Mouse (Mus musculus) neural tube, embryonic 11.5 days (tissue): Measurements from ENCODE around the gene Adgrl2. TPM values are rescaled to one million over a fixed set of nuclear protein-coding genes. Genes with fewer than 3 reads are reported as not detected.

Source experiments
- ATAC-seq: fragments of 200-750 bp; cut with Nextera tagmentation; 2 replicates; pipeline ENCODE4 v1.8.0; 2017; ENCODE audit warnings: moderate number of reproducible peaks, mild to moderate bottlenecking, moderate TSS enrichment, moderate library complexity; ENCODE audit not compliant: insufficient read depth, low FRiP score, low TSS enrichment
- DNase-seq: peaks from one replicate; pipeline ENCODE4 v3.0.0-alpha.2; 2015; ENCODE audit warnings: low spot score
- H3K27ac ChIP-seq: fragments of 300-500 bp; sonication (generic); 2 replicates; pipeline ENCODE4 v1.5.1; 2014; ENCODE audit warnings: low read depth, mild to moderate bottlenecking, low read length
- H3K27me3 ChIP-seq: fragments of 300-500 bp; sonication (generic); 2 replicates; pipeline ENCODE4 v1.6.1; 2014; ENCODE audit warnings: mild to moderate bottlenecking, low read length, mixed read lengths; ENCODE audit not compliant: control insufficient read depth, insufficient read depth
- H3K36me3 ChIP-seq: fragments of 300-500 bp; sonication (generic); 2 replicates; pipeline ENCODE4 v1.6.1; 2014; ENCODE audit warnings: mild to moderate bottlenecking, low read length, moderate library complexity, mixed read lengths; ENCODE audit not compliant: control insufficient read depth, insufficient read depth
- H3K4me1 ChIP-seq: fragments of 300-500 bp; sonication (generic); 2 replicates; pipeline ENCODE4 v1.6.1; 2014; ENCODE audit warnings: low read length, mixed read lengths; ENCODE audit not compliant: control insufficient read depth, insufficient read depth
- H3K4me2 ChIP-seq: fragments of 300-500 bp; sonication (generic); 2 replicates; pipeline ENCODE4 v1.6.1; 2014; ENCODE audit warnings: low read depth, mild to moderate bottlenecking, moderate library complexity
- H3K4me3 ChIP-seq: fragments of 300-500 bp; sonication (generic); 2 replicates; pipeline ENCODE4 v1.5.1; 2014; ENCODE audit warnings: low read depth, low read length
- H3K9ac ChIP-seq: fragments of 300-500 bp; sonication (generic); 2 replicates; pipeline ENCODE4 v1.6.1; 2014; ENCODE audit warnings: mild to moderate bottlenecking, low read length
- H3K9me3 ChIP-seq: fragments of 300-500 bp; sonication (generic); 2 replicates; pipeline ENCODE4 v1.6.1; 2016; ENCODE audit warnings: low read length; ENCODE audit not compliant: control insufficient read depth
- WGBS: fragments of 180-500 bp; shearing (Covaris S2); extraction: QIAGEN DNeasy Blood & Tissue Kit; methylation state at CpG from one replicate; pipeline ENCODE4 v1.1.7; 2014; 5-methylcytosine and 5-hydroxymethylcytosine counted together
- polyA plus RNA-seq: library from polyadenylated mRNA; unstranded; fragments of >200 nt; fragmentation: Nextera tagmentation; extraction: Ambion mirVana; gene quantifications from 2 replicates; pipeline ENCODE4 v1.2.1, GENCODE M21; 2014

The Adgrl2 gene
- polyA plus RNA-seq, 1 experiment from 2014 or later = 85.0 TPM

DNA sequence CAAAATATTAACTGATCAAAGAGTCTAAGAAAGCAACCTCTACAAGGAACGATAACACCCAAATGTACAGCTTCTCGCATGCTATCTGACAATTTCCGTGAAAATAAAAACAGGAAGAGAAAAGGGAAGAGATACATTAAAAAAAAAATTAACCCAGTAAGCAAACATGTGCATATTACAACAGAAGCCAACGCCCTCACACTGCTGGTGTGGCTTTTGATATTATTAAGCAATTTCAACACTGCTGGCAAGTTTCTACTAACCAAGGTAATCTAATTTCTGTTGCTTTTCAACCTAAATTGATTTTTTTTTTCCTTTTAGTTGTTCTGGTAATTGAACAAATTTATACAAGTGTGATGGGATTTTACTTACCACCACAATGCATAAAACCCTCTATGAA, 8.0 kb downstream of the Adgrl2 start:
- no peak overlapping the region for H3K9ac ChIP-seq
- H3K27me3 ChIP-seq = no peaks in the 10 kb centered on the region
- 90% methylated on average over 4 of the region's 4 CpGs for WGBS
- H3K4me3 ChIP-seq = no peak overlapping the region
- no peak overlapping the region for H3K27ac ChIP-seq
- H3K36me3 ChIP-seq = no peaks in the 10 kb centered on the region
- no peaks in the 10 kb centered on the region for H3K9me3 ChIP-seq
- H3K4me1 ChIP-seq = peaks cover 17% of the 10 kb centered on the region
- ATAC-seq (no peak), DNase-seq (no peak)
- no peak overlapping the region for H3K4me2 ChIP-seq

DNA sequence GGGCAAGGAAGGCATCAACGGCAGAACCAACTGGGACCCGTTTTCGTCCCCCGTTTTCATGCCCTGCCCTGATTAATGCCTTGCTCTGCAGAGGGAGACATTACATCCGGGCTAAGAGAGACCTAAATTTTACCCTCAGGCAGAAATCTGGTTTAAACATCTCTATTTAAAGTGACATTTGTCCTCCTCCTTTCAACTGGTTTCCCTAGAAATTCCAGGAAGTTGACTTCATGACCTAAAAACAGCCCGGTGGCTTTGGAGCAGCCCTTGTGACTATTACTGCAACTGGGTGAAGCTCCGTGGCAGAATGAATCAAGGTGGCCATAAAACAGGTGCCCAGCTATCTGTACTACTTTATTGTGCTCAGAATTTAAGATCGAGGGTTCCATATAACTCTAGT, 8.6 kb downstream of the Adgrl2 start:
- H3K4me3 ChIP-seq = no peak overlapping the region
- H3K9me3 ChIP-seq = no peaks in the 10 kb centered on the region
- no peaks in the 10 kb centered on the region for H3K36me3 ChIP-seq
- DNase-seq = no peak
- no peaks in the 10 kb centered on the region for H3K27me3 ChIP-seq
- H3K4me1 ChIP-seq = peaks cover 20% of the 10 kb centered on the region
- no peak overlapping the region for H3K4me2 ChIP-seq
- no peak overlapping the region for H3K27ac ChIP-seq
- WGBS = 35% methylated on average over 8 of the region's 8 CpGs
- no peak for ATAC-seq
- H3K9ac ChIP-seq = no peak overlapping the region

DNA sequence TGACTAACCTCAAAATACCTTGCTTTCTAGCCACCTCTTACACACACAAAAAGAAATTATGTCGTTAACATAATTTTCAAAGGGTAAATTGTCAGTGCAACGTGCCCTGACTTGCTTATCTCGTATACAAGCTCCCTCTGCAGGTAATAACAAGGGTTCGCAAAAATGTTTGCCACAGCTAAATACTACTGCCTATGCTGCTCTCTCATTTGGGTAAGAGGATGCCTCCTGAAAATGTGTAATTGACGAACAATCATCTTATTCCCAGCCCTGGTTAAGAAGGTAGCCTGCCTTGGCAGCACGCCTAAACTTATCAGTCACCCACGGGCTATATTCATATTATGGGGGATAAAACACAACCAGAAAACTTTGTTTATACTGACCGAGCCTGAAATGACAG, 11.8 kb downstream of the Adgrl2 start:
- no peaks in the 10 kb centered on the region for H3K9me3 ChIP-seq
- no peaks in the 10 kb centered on the region for H3K36me3 ChIP-seq
- H3K4me3 ChIP-seq = no peak overlapping the region
- peaks cover 8% of the 10 kb centered on the region for H3K4me1 ChIP-seq
- DNase-seq = no peak
- no peak overlapping the region for H3K27ac ChIP-seq
- no peaks in the 10 kb centered on the region for H3K27me3 ChIP-seq
- no peak overlapping the region for H3K4me2 ChIP-seq
- H3K9ac ChIP-seq = no peak overlapping the region
- WGBS = 81% methylated on average over 8 of the region's 8 CpGs
- ATAC-seq = no peak

DNA sequence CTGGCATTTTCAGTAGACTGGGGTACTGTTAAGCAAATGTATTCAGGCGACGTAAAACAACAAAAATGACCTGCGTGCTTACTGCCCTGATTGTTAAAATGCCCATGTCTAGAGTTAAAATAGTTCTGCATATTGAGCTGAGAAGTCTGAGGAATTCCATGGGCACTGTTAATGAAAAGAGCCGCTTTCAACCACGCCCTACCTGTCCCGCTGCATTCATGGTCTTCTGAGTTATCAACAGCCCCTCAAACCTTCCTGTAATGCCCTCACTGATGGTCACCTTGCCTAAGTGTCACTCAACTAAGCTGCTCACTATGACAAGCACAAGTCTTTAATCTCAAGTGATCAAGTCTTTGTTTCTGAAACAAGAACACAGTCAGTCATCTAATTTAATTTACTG, 12.5 kb downstream of the Adgrl2 start:
- Histone ChIP-seq H3K4me3 (no peak overlapping the region), H3K4me1 (peaks cover 8% of the 10 kb centered on the region), H3K27me3 (no peaks in the 10 kb centered on the region), H3K36me3 (no peaks in the 10 kb centered on the region), H3K9me3 (no peaks in the 10 kb centered on the region), H3K9ac (no peak overlapping the region), H3K4me2 (no peak overlapping the region), H3K27ac (no peak overlapping the region)
- WGBS = 83% methylated on average over 6 of the region's 6 CpGs
- DNase-seq (no peak), ATAC-seq (no peak)

DNA sequence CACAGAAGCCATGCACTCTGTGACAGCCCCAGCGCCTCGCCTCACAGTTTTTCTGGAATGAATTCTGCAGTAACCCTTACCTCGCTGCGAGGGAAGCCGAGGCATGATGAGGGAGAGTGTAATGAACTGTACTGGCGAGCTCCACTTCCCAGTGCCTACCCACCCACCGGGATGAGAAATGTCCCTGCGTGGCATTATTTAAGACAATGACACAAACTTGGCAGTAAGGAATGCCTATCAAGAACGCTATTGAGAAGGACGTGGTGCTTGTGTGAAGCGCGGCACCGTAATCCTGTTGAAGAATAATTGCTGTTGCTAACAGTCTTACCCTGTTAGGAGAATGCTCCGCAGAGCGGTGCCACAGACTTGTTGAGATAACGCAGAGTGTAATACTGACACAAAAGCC, 13.2 kb downstream of the Adgrl2 start:
- Histone ChIP-seq H3K9me3 (no peaks in the 10 kb centered on the region), H3K9ac (no peak overlapping the region), H3K4me3 (no peak overlapping the region)

DNA sequence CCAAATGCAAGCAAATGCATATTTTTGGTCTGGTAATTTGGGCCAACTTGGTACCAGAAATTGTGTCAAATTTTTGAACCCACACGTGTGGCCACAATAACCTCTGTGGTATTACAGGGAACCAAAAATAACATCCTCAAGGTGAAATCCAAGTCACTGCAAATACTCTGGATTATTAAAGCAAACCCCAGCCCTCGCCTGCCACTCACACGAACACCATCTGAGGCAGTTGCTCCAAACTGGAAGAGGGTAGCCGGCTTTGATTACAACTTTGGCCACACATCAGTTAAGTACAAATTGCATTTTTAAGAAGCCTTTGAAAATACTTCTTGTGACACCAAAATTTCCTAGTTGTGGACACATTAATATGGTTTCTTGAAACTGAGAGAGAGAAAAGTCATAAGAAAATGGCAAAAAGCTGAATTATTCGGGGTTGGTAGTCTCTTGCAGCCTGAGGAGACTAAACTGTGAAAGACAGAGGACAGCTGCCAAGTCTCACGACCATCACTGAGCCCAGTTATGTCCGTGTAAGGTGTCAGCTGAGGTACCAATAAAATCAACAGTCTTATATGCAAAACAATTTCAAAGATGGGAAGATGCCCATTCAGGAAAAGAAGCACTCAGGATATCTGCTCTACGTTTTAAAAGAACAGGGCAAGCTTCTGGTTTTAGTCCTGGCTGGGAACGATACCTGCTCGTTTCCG, 18.3 kb downstream of the Adgrl2 start:
- DNase-seq (no peak), ATAC-seq (no peak)
- peaks cover under 1% of the 10 kb centered on the region for H3K4me1 ChIP-seq
- H3K27me3 ChIP-seq = no peaks in the 10 kb centered on the region
- H3K9me3 ChIP-seq = no peaks in the 10 kb centered on the region
- no peaks in the 10 kb centered on the region for H3K36me3 ChIP-seq
- WGBS = 84% methylated on average over 11 of the region's 11 CpGs
- H3K4me2 ChIP-seq = no peak overlapping the region
- no peak overlapping the region for H3K4me3 ChIP-seq
- no peak overlapping the region for H3K27ac ChIP-seq
- no peak overlapping the region for H3K9ac ChIP-seq

More for the DNA sequence above, 13.2 kb downstream of the Adgrl2 start:
- DNase-seq (peak; percentile 43), ATAC-seq (peak; percentile 51)
- whole genome bisulfite sequencing = 39% methylated on average over 16 of the region's 16 CpGs
- Histone ChIP-seq H3K27me3 (no peaks in the 10 kb centered on the region), H3K36me3 (no peaks in the 10 kb centered on the region), H3K27ac (no peak overlapping the region), H3K4me1 (peaks cover 8% of the 10 kb centered on the region), H3K4me2 (peak overlapping the region; percentile 19; the same call in 1 of the 2 replicates)

DNA sequence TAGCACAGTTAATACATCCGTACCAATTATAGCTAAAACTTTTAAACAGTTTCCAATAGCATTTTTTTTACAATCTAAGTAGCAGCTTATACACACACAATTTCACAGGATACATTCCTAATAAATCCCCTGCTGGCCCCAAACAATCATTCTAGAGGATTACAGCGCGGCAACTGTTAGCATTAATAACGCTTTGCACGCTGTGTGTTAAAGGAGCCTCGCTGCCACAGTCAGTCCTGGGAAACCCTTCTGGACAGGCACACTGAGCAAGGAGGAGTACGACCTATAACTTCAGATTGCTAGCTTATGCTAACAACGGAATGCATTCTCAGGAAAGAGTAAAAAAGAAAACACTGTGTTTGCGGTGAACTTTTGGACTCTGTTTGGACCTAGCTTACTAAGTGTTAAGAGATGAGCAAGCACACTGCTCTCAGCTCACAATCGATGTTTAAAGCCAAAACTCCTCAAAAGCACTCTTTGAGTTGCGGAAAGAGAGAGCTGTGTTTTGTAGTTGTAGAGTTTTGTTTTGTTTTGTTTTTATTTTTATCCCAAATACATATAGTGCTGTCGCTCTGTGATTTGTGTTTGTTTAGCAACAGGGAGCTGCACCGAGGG, 25.3 kb downstream of the Adgrl2 start:
- ATAC-seq (no peak), DNase-seq (no peak)
- H3K4me3 ChIP-seq = no peak overlapping the region
- 71% methylated on average over 13 of the region's 13 CpGs for WGBS
- H3K4me2 ChIP-seq = no peak overlapping the region
- no peaks in the 10 kb centered on the region for H3K27me3 ChIP-seq
- H3K9me3 ChIP-seq = no peaks in the 10 kb centered on the region
- H3K9ac ChIP-seq = no peak overlapping the region
- H3K27ac ChIP-seq = no peak overlapping the region
- peaks cover 11% of the 10 kb centered on the region for H3K4me1 ChIP-seq
- no peaks in the 10 kb centered on the region for H3K36me3 ChIP-seq

DNA sequence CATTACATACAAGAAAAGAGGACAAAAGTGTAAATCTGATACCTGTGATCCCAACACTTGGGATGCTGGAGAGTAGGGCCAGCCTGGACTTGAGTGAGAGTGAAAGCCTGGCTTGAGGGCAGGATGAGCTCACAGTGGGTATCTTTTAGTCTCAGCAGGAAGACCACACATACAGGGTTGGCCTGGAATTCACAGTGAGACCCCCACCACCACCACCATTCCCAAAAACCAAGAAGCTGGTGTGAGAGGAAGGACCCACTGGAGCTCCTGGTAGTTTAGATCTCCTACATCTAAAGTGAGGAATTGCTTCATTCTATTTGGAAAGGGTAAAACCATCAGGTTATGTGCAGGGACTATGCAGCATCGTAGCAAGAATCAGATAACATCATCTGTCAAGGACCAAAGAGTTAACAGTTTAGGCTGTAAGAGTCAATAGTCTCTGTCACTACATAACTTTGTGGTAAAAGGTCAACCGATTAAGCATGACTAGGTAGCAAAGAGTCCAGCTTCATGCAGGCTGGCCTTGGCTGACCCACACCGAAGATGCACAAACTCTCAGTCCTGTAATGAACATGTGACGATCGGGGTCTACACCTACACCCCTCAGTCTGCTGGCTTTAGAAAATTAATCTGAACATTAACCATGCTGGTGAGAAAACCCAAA, 26.8 kb downstream of the Adgrl2 start:
- Histone ChIP-seq H3K27me3 (no peaks in the 10 kb centered on the region), H3K4me2 (no peak overlapping the region), H3K9ac (no peak overlapping the region), H3K9me3 (no peaks in the 10 kb centered on the region), H3K36me3 (no peaks in the 10 kb centered on the region), H3K4me3 (no peak overlapping the region), H3K27ac (no peak overlapping the region), H3K4me1 (peaks cover 23% of the 10 kb centered on the region)
- ATAC-seq (no peak), DNase-seq (no peak)
- WGBS = 90% methylated on average over 5 of the region's 5 CpGs

DNA sequence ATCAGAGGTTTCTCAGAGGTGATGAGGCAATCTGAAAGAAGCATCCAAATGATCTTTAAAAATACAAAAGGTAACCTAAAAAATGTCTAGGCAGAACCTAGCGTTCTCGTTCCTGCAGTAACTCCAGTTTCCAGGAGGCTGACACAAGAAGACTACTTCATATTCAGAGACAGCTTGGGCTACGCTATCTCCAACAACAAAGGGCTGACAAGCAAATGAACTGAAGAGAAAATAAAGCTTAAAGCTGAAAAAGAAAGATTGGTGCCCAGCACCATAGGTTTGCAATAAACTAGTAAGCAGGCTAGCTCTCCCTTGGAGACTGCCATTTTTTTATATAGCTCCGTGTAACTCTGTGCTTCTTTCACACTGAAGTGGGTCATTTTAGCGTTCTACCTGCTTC, 28.7 kb downstream of the Adgrl2 start:
- no peak for ATAC-seq
- Histone ChIP-seq H3K36me3 (no peaks in the 10 kb centered on the region), H3K4me1 (peaks cover 26% of the 10 kb centered on the region), H3K27me3 (no peaks in the 10 kb centered on the region), H3K9ac (no peak overlapping the region), H3K27ac (no peak overlapping the region), H3K9me3 (no peaks in the 10 kb centered on the region), H3K4me2 (no peak overlapping the region), H3K4me3 (no peak overlapping the region)
- DNase-seq = no peak
- WGBS = 67% methylated on average over 5 of the region's 5 CpGs
